Mouse (Mus musculus): ENCODE measurements at regions not wholly inside any gene's neighbourhood (a gene's known extent, or its start where the extent isn't known, plus 50 kb on each side); places are given as distances from the start of the nearest gene placed in this dataset.

DNA sequence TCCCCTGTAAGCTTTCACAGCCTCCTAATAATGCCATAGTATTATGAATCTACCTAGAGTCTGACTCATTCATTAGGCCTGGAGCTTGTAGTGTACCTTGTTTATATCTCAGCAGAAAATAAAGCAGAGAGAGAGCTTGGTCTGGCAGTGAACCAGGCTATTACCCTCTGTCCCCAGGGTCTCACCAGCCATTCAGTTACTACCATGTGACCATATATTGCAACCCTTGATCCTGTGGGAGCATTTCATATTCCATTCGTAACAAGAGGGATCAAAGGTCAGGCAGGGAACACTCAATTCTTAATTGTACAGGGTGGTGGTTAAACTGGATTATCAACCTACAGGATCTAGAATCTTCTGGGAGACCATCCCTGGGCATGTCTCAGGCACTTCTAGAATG lies 383.7 kb upstream of the Castor2 start:
- no peak for TF ChIP-seq USF2 (conservative IDR thresholded peaks at IDR 0.05; ENCODE audit: low read depth, low read length)
- no peak for TF ChIP-seq CHD2 (IDR thresholded peaks at IDR 0.05; ENCODE audit: low read length)
- no peak for TF ChIP-seq ZNF384 (IDR thresholded peaks at IDR 0.05; ENCODE audit: low read depth, low read length)
- no peak for TF ChIP-seq TBP (conservative IDR thresholded peaks at IDR 0.05; ENCODE audit: low read depth, low read length)
- no peak for TF ChIP-seq POLR2A (IDR thresholded peaks at IDR 0.05; ENCODE audit: low read depth, low read length)

Data from CH12.LX (cell line).